Mouse (Mus musculus) effector memory CD4-positive, alpha-beta T cell, adult 7 months (primary cell): ENCODE data around the gene Phf10. TPM values are rescaled to one million over a fixed set of nuclear protein-coding genes. Genes with fewer than 3 reads are reported as not detected.

Source experiments
- polyA plus RNA-seq: library from polyadenylated mRNA; unstranded; fragments of 100-300 nt; shearing (Covaris generic); gene quantifications from one replicate; pipeline ENCODE4 v1.2.1, GENCODE M21; 2017

The Phf10 gene
- polyA plus RNA-seq, result 29.0 TPM

GRCm38 (mm10) chr17:14960951-14961556 lies at the start of gene Phf10:
Phf10 (minus strand) TSS chr17:14961273.

GRCm38 (mm10) chr17:15009706-15010413 lies 48.8 kb upstream of the Phf10 start, which contains the start of gene Gm3435:
Gm3435 (plus strand) TSS chr17:15010176.

DNA sequence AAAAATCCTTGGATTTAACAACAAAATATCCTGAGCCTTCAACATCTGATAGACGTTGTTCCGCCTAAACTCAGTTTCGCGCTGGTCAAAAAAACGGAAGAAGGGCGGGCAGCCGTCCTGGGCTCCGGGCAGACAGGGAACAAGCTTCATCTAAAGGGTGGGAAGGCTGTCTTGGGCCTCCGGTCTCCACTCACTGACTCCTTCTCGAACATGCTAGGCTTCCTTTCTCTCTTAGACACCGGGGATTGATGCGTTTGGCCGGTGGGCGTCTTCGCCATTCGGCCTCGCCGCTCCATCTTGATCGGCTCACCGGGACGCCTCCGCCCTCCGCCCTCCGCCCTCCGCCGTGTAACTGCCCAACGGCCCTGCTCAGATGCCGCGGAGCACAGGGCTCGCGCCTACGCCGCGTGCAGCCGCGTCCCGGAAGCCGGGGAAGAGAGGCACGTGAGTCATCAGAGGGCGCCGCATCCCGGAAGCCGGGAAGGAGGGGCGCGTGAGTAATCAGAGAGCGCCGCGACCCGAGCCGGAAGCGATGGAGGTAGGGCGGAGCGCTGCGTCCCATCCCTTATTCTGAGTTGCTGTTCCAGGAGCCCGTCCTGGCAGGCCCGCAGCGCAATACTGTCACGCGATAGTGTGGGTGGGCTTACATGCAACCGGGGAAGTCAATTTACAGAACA lies 17.4 kb upstream of the Phf10 start, which contains the start of the genes 9030025P20Rik and Gm3417:
9030025P20Rik (plus strand) TSS at position 107 of the 677 bp plus-strand sequence.
Gm3417 (minus strand) TSS at position 429 of the 677 bp plus-strand sequence.

GRCm38 (mm10) chr17:14943009-14943728 lies 17.9 kb downstream of the Phf10 start, which contains the start of the genes Wdr27 and 1600012H06Rik:
Wdr27 (minus strand) TSS chr17:14943158.
1600012H06Rik (plus strand) TSS chr17:14943184.

Other genes starting within 250 kb of the Phf10 start
- gene Wdr27, start 18.1 kb downstream of the Phf10 start, polyA plus RNA-seq, result 0.79 TPM
- gene 1600012H06Rik, start 18.1 kb downstream of the Phf10 start, polyA plus RNA-seq, result 30.8 TPM
- gene 9030025P20Rik, start 17.2 kb upstream of the Phf10 start, polyA plus RNA-seq, result 16.7 TPM
- gene Gm3417, start 17.5 kb upstream of the Phf10 start, polyA plus RNA-seq, result 1.1 TPM
- 9.0 TPM for gene Gm3435, start 48.9 kb upstream of the Phf10 start, polyA plus RNA-seq
- 86.0 TPM for gene Ermard, start 79.9 kb upstream of the Phf10 start, polyA plus RNA-seq
- 2.2 TPM for gene Tcte3, start 80.2 kb upstream of the Phf10 start, polyA plus RNA-seq
- gene Gm3448, start 80.3 kb upstream of the Phf10 start, polyA plus RNA-seq, result 2.4 TPM